Mouse (Mus musculus) cerebellum, adult 8-10 months (tissue): ENCODE data around the gene Atg3.

Experiments
- DNase-seq: peaks from one replicate; pipeline ENCODE4 v3.0.0; 2022

Gene Atg3

DNA sequence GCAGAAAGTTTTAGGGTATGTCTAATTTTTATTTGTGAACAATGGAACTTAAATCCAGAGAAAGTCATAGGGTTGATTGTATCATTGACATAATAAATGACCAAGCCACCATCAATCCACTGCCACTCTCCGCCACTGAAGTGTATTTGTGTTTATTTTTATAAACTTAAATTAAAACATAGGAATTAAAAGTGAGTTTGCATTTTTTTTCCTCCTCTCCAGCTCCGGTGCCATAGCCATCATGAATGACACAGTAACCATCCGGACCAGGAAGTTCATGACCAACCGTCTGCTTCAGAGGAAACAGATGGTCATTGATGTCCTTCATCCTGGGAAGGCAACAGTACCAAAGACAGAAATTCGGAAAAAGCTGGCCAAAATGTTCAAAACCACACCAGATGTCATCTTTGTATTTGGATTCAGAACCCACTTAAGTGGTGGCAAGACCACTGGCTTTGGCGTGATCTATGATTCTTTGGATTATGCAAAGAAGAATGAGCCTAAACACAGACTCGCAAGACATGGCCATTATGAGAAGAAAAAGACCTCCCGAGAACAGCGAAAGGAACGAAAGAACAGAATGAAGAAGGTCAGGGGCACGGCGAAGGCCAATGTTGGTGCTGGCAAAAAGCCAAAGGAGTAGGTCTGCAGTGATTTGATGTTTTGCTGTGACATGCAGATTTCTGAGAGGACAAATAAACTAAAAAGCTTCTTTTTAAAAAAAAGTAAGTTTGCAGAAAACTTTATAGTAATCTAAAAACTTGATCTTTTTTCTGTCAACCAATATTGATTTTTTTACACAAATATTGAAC lies 46.5 kb downstream of the Atg3 start:
- DNase-seq: peak; percentile 10

DNA sequence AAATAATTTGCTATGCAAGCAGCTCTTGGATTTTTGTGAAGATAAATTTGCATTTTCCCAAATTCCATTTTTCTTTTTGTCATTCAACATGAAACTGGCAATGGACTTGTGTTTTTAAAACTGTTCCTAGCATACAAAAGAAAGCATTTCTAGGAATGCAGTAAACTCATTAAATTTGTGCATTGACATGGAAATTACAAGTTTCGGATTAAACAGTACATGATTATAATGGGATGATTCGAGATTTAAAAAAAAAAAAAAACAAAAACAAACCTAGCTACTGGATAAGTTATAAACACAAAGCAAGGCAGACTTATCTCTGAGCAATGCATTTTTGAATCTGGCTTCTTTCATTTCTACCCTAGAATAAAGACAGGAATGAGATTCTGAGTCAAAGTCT lies 63.4 kb downstream of the Atg3 start:
- DNase-seq: no peak

DNA sequence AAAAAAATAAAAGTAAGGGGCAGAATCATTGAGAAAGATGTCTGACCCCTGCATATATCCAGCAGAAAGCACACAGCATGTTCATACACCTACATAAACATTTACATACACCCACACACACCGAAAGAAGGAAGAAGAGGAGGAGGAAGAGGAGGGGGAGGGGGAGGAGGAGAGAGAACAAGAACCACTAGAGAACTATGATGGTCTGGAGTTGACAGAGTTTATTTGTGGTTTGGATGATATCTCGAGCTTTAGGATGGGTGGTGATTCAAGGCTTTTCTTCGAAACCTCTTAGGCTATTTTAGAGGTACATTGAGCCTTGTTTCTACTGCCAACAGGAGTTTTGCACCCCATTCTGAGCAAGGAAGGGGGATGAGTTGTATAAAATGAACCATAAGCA lies 64.2 kb downstream of the Atg3 start:
- DNase-seq: no peak

DNA sequence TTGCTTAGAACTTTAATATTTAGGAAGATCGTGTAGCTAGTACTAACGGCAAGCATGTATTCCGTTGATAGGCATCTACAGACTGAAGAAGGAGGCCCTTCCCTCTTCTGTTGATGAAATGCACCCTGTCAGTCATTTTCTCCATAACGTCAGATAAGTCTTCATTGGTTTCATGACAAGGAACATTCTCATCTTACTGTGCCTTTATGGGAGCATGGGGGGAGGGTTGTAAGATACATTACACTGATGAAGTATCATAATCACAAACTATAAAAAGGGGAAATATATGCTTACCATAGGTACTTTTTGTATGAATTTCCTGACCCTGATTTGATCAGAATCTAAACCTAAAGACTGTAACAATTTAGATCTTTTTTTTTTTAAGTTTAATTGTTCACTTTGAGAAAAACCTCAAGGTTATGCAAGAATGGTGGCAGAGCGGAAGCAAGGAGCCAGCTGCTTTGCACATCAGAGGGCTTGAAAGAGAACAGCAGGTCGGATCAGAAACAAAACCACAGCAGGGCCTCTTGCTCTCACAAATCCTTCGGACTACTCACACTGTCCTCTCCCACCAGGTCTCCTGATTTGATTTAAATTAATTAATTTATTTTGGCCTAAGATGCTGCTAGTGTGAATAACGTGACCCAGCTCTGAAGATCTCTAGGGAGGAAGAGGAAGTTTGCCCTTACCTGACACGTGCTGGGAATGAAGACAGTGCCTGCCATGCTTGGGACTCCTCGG lies 65.2 kb downstream of the Atg3 start, which contains the start of gene Btla:
Gene Btla, plus strand, starts transcription at position 668 of the 741 bp plus-strand sequence.
- no peak for DNase-seq

DNA sequence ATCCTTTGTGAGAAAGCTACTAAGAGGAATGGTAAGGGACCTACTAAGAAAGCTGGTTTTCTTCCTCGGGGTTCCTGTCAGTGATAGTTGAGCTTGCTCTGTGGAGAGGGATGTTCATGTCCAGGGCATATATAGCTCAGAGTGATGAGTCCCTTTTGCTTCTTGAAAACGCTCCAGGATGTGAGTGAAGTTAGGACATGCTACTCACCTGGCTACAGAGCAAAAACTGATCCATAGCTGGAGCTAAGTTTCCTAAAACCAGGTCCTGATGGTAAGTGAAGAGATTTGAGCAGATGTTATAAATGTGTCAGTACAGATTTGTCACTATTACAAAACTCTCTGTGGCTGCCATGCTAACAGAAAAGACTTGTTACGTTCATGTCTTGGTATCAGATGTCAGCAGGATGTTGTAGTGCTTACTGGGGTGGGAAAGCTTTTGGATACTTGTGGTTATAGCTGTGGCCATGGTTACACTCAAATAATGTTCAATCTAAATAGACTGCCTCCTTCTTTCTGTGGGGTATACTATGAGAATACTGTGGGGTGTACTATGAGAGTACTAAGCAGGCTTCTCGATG lies 65.9 kb downstream of the Atg3 start:
- DNase-seq: no peak

DNA sequence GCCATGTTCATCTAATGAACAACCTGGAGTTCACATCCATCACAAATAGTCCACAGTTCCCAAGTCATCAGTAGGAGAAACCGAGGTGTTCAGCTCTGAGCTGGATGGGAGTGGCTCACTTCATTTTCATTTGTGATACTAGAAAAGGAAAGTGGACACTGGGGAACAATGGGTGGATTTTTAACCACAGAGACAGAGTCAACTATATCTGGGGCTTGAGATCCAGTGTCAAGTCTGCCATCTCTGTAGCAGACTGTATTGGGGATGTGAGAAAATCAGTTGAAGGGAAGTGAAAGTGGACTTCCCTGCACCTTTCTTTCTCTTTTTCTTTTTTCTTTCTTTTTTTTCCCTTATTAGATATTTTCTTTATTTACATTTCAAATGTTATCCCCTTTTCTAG lies 68.4 kb downstream of the Atg3 start:
- no peak for DNase-seq

DNA sequence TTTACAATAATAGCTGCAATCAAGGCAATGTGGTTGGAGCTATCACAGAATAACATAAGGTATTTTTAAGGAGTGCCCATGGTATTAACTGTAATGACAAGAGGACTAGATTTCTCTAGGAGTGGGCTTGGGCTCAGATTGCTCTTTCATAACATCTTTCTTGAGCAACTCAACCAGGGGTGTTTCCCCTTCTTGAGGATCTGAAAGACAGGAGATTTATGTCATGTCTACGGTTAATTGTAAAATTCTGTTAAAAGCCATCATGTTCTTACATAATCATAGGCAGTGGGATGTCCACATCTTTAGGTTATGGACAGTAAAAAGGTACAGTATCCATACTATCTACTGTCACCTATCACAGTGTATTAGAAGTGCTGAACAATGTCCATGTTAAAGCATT lies 72.7 kb downstream of the Atg3 start:
- DNase-seq: no peak

DNA sequence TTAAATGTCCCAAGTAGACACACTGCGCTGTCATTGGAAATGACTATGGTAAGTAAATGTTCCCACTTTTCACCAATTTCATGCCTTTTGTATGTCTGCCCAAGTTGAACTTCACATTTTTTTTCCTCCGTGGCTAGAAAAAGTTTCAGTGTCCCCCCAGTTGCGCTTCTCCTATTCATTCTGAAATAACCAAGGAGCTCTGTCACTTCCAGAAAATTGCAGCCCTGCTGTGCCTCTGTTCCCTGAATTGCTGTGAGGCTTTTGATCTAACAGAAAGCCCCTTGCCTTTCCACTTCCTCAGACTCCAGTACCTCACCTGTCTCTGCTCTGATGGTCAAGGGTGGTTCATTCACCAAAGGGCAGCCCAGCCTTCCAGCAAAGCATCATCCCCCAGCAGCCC lies 74.4 kb downstream of the Atg3 start:
- no peak for DNase-seq
